Mouse (Mus musculus): ENCODE results near the gene Rps2. TPM values are rescaled to one million over a fixed set of nuclear protein-coding genes. Genes with fewer than 3 reads are reported as not detected.

The Rps2 gene
- total RNA-seq, 1 experiment from 2014 or later: 1,140 TPM

- ATAC-seq (replicated peaks in 1 of 2; ENCODE audit: insufficient read depth in 1 of 2, low FRiP score in 2 of 2, low TSS enrichment in 1 of 2, low read depth in 1 of 2, poor library complexity in 2 of 2, severe bottlenecking in 2 of 2): no peak
Observed at GRCm38 (mm10) chr17:24742307-24742706, 24.4 kb downstream of the Rps2 start.

DNA sequence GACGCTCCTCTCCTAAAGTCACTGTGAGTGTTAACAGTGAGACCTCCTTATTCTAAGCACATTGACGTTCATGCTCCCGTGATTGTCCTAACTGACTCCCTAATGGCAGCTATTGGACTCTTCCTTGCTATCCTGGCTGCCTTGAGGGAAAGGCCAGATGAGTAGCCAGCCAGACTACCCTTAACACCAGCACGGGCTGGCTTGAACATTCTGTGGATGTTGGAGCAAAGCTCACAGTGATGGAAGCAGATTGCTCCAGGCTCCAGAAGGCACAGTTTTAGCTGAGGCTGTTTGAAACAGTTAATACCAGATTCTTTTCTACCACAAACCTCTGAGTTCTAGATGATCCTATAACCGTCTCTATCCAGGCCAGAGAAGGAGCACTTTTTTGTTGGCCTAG, 26.0 kb downstream of the Rps2 start:
- no peak for ATAC-seq (replicated peaks in 1 of 2; ENCODE audit: insufficient read depth in 1 of 2, low FRiP score in 2 of 2, low TSS enrichment in 1 of 2, low read depth in 1 of 2, poor library complexity in 2 of 2, severe bottlenecking in 2 of 2)

DNA sequence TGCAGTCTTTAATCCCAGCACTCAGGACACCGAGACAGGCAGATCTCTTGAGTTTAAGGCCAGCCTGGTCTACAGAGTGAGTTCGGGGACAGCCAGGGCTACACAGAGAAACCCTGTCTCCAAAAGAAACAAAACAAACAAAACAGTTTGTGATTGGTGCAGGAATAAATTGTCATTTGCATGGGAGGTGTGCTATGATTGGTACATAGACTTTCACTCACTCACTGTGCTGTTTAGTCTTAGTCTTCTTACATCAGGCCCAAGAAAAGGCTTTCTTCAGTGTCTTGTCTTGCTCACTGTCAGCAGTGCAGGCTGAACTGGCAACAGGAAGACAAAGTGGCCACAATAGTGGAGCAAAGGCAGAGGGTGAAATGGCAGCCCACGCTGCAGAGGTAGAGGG, 26.5 kb downstream of the Rps2 start:
- no peak for ATAC-seq (replicated peaks in 1 of 2; ENCODE audit: insufficient read depth in 1 of 2, low FRiP score in 2 of 2, low TSS enrichment in 1 of 2, low read depth in 1 of 2, poor library complexity in 2 of 2, severe bottlenecking in 2 of 2)

DNA sequence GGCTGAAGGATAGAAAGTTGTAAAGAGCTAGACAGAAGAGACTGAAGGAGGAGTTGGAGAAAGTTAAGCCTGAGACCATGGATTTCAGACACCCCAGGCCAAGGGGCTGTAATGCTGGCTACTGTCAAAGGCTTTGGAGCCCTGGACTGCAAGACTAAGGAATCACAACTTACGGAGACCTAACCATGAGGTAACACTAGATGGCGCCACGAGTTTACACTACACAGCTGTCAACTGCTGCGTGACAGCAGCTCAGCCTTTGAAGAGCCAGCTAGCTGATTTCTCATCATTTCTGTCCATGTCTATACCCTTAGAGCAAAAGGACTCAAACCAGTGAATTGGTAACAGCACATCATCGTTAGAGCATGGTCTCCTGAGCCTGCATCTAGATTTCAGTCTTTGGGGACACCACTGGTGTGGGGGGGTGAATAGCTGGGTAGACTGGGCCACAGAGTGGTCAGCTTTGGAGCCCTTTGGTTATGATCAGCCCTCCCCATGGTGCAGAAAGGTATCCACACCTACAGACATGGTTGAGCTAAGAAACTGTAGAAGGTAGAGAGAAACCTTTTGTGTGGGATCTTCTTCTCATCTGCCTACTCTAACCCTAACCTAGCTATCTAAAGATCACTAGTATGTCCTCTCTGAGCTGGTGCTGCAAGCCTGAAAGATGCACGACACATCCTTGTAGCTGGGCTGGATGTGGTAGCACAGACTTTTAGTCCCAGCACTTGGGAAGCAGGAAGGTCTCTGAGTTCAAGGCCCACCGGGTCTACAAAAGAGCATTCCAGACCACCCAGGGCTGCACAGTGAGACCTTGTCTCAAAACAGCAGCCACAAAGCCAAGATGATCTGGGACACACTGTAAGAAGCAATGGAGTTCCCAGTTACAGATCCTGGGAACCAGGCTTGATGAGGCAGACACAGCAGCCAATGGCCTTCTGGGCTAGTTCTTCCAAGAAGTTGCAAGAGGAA, 27.9 kb downstream of the Rps2 start:
- ATAC-seq (replicated peaks in 1 of 2; ENCODE audit: insufficient read depth in 1 of 2, low FRiP score in 2 of 2, low TSS enrichment in 1 of 2, low read depth in 1 of 2, poor library complexity in 2 of 2, severe bottlenecking in 2 of 2): peak; percentile 90 to 93

GRCm38 (mm10) chr17:24746986-24747385, 29.1 kb downstream of the Rps2 start:
- no peak for ATAC-seq (replicated peaks in 1 of 2; ENCODE audit: insufficient read depth in 1 of 2, low FRiP score in 2 of 2, low TSS enrichment in 1 of 2, low read depth in 1 of 2, poor library complexity in 2 of 2, severe bottlenecking in 2 of 2)

DNA sequence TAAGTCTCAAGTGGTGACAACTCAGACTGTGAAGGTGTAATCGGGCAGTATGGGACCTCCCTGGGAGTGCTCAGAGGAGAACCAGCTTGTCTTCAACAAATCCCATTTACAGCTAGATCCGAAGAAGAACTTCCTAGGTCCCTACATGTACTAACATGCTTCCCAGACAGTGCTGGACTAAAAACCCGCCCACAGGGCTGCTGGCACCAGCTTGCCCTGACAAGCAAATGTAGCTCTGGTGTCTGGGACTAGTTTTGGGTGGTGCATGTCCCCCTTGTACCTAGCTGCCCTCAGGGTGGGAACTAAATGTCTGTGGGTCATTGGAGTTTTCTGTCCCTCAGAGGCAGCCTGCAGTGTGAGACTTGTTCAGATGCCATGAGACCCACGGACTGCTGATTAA, 33.6 kb downstream of the Rps2 start:
- ATAC-seq (replicated peaks in 1 of 2; ENCODE audit: insufficient read depth in 1 of 2, low FRiP score in 2 of 2, low TSS enrichment in 1 of 2, low read depth in 1 of 2, poor library complexity in 2 of 2, severe bottlenecking in 2 of 2): no peak

DNA sequence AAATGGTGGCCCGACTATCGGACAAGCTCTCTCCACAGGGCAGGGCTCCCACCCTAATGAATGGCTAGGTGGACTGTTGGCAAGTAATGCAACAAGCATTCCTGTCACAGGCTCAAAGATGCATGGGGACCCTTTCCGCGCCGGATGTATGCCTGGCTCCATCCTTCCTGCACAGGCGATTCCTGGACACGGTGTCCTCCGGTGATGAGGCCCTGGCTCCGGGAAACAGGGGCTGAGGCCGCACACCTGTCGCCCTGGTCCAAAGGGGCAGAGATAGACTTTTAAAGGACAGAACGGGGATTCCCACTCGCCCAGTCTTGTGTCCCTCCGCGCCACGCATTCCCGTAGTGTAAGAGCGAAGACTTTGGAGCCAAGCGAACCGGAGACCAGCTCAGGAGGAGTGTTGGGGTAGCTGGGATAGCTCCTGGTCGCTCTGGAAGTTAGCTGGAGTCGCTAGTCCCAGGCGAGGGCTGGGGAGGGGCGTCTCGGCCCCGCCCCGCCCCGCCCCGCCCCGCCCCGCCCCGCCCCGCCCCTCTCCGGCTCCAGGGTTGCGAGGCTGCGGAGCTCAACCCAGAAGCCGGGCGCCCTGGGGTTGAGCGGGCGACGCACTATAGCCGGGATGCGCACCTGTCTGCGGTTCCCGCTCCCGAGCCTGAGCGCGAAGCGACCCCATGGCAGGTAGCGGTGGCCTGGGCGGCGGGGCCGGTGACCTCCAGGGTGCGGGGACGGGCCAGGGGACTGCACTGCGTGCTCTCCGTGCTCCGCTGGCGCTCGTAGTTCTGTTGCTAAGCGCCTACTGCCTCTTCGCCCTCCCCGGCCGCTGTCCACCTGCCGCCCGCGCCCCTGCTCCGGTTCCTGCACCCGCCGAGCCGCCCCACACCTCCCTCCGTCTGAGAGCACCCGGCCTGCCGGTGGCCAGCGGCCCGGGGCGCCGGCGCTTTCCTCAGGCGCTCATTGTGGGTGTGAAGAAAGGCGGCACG, 34.8 kb downstream of the Rps2 start, which contains the start of gene Hs3st6:
Hs3st6 (plus strand) TSS at position 574 of the 980 bp plus-strand sequence.
- ATAC-seq (replicated peaks in 1 of 2; ENCODE audit: insufficient read depth in 1 of 2, low FRiP score in 2 of 2, low TSS enrichment in 1 of 2, low read depth in 1 of 2, poor library complexity in 2 of 2, severe bottlenecking in 2 of 2): peak in 1 of 2 experiments; percentile 29; a peak in 2 of 4 replicates

- no peak for ATAC-seq (replicated peaks in 1 of 2; ENCODE audit: insufficient read depth in 1 of 2, low FRiP score in 2 of 2, low TSS enrichment in 1 of 2, low read depth in 1 of 2, poor library complexity in 2 of 2, severe bottlenecking in 2 of 2)
Observed at GRCm38 (mm10) chr17:24757394-24757793, 39.5 kb downstream of the Rps2 start.

GRCm38 (mm10) chr17:24761121-24761520, 43.2 kb downstream of the Rps2 start:
- no peak for ATAC-seq (replicated peaks in 1 of 2; ENCODE audit: insufficient read depth in 1 of 2, low FRiP score in 2 of 2, low TSS enrichment in 1 of 2, low read depth in 1 of 2, poor library complexity in 2 of 2, severe bottlenecking in 2 of 2)

DNA sequence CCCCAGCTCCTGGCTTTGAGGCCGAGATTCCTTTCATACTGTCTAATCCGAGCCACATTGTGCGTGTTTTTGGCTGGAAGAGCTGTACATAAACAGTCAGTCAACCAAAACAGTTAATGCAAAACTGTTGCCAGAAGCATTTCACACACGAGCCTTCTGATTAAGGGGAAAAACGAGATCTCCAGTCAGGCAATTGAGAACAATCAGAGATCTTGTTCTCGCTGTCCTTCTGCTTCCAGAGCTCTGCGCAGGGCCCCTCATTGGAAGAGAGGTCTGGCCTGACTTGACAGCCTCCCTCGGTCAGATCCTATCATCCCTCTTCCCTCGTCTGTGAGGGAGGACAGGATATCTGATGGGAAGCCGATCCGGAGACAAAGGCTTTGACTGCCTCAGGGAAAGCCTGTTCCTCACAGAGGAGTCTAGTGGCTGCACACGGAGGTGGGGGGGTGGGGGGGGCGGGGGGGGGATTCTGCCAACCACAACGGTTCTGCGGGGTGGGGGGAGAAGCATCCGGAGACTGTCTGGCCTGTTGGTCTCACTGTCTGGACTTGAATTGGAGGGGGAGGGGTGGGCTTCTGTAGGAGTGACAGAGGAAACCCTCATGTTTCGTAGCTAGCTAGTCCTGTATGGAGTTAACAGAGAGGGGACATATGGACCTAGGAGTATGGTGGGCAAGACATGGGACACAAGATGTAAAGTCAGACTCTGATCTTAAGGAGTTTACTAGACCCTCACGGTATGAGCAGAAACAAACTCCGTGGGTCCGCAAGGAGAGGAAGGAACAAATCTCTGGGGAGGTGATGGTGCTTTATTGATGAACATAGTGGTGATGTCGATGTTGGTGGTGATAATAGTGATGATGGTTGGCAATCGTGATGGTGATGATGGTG, 47.3 kb downstream of the Rps2 start:
- ATAC-seq (replicated peaks in 1 of 2; ENCODE audit: insufficient read depth in 1 of 2, low FRiP score in 2 of 2, low TSS enrichment in 1 of 2, low read depth in 1 of 2, poor library complexity in 2 of 2, severe bottlenecking in 2 of 2): no peak

GRCm38 (mm10) chr17:24766266-24766875, 48.5 kb downstream of the Rps2 start:
- no peak for ATAC-seq (replicated peaks in 1 of 2; ENCODE audit: insufficient read depth in 1 of 2, low FRiP score in 2 of 2, low TSS enrichment in 1 of 2, low read depth in 1 of 2, poor library complexity in 2 of 2, severe bottlenecking in 2 of 2)

GRCm38 (mm10) chr17:24769146-24769545, 51.2 kb downstream of the Rps2 start:
- ATAC-seq (replicated peaks in 1 of 2; ENCODE audit: insufficient read depth in 1 of 2, low FRiP score in 2 of 2, low TSS enrichment in 1 of 2, low read depth in 1 of 2, poor library complexity in 2 of 2, severe bottlenecking in 2 of 2): no peak

Other genes with a start within 250 kb of the Rps2 start
- gene E4f1, start 247.8 kb upstream of the Rps2 start, total RNA-seq (2017): 12.1 and 22.6 TPM in 2 replicates
- gene Pgp, start 247.7 kb upstream of the Rps2 start, total RNA-seq (2017): 12.9 and 13.3 TPM in 2 replicates
- 1.2 TPM in 1 of 2 replicates, not detected in the other for gene Bricd5, start 244.2 kb upstream of the Rps2 start, total RNA-seq (2017)
- gene Mlst8, start 239.0 kb upstream of the Rps2 start, total RNA-seq (2017): 9.2 and 31.8 TPM in 2 replicates
- not detected in 2 replicates for gene Caskin1, start 229.5 kb upstream of the Rps2 start, total RNA-seq (2017)
- 72.9 and 85.6 TPM in 2 replicates for gene Traf7, start 190.2 kb upstream of the Rps2 start, total RNA-seq (2017)
- 1.4 TPM in 1 of 2 replicates, not detected in the other for gene Rab26, start 183.9 kb upstream of the Rps2 start, total RNA-seq (2017)
- 13.3 and 17.9 TPM in 2 replicates for gene Pkd1, start 168.3 kb upstream of the Rps2 start, total RNA-seq (2017)
- gene Tsc2, start 85.5 kb upstream of the Rps2 start, total RNA-seq (2017): 25.1 and 59.3 TPM in 2 replicates
- 11.1 and 14.5 TPM in 2 replicates for gene Nthl1, start 85.4 kb upstream of the Rps2 start, total RNA-seq (2017)
- 2.2 and 4.7 TPM in 2 replicates for gene Slc9a3r2, start 67.8 kb upstream of the Rps2 start, total RNA-seq (2017)
- gene Npw, start 59.7 kb upstream of the Rps2 start, total RNA-seq (2017): not detected in 2 replicates
- gene Zfp598, start 48.4 kb upstream of the Rps2 start, total RNA-seq (2017): 19.7 and 22.8 TPM in 2 replicates
- 0.25 TPM in 1 of 2 replicates, not detected in the other for gene Syngr3, start 28.2 kb upstream of the Rps2 start, total RNA-seq (2017)
- 29.3 and 45.5 TPM in 2 replicates for gene Gfer, start 22.0 kb upstream of the Rps2 start, total RNA-seq (2017)
- gene Noxo1, start 21.9 kb upstream of the Rps2 start, total RNA-seq (2017): 1.2 and 2.8 TPM in 2 replicates
- 24.0 and 29.7 TPM in 2 replicates for gene Tbl3, start 10.5 kb upstream of the Rps2 start, total RNA-seq (2017)
- not detected in 2 replicates for gene Rnf151, start 53 bp upstream of the Rps2 start, total RNA-seq (2017)
- gene Ndufb10, start 6.4 kb downstream of the Rps2 start, total RNA-seq (2017): 164 and 207 TPM in 2 replicates
- not detected in 2 replicates for gene Rpl3l, start 9.7 kb downstream of the Rps2 start, total RNA-seq (2017)
- gene Msrb1, start 18.5 kb downstream of the Rps2 start, total RNA-seq (2017): 33.6 and 69.4 TPM in 2 replicates
- not detected in 2 replicates for gene Hs3st6, start 34.9 kb downstream of the Rps2 start, total RNA-seq (2017)
- 0.44 TPM in 1 of 2 replicates, not detected in the other for gene Meiob, start 86.2 kb downstream of the Rps2 start, total RNA-seq (2017)
- gene Hagh, start 122.0 kb downstream of the Rps2 start, total RNA-seq (2017): 24.5 and 24.6 TPM in 2 replicates
- gene Fahd1, start 132.2 kb downstream of the Rps2 start, total RNA-seq (2017): 15.0 and 19.6 TPM in 2 replicates
- not detected in 2 replicates for gene Igfals, start 147.9 kb downstream of the Rps2 start, total RNA-seq (2017)
- 27.9 and 33.1 TPM in 2 replicates for gene Nubp2, start 168.2 kb downstream of the Rps2 start, total RNA-seq (2017)
- gene Spsb3, start 168.5 kb downstream of the Rps2 start, total RNA-seq (2017): 6.0 and 12.9 TPM in 2 replicates
- gene Eme2, start 177.0 kb downstream of the Rps2 start, total RNA-seq (2017): 13.7 and 27.3 TPM in 2 replicates
- 23.1 and 25.8 TPM in 2 replicates for gene Mrps34, start 177.0 kb downstream of the Rps2 start, total RNA-seq (2017)
- gene Nme3, start 178.4 kb downstream of the Rps2 start, total RNA-seq (2017): 22.5 and 44.1 TPM in 2 replicates
- gene Mapk8ip3, start 218.9 kb downstream of the Rps2 start, total RNA-seq (2017): 32.8 and 48.7 TPM in 2 replicates
- 71.0 and 108 TPM in 2 replicates for gene Jpt2, start 242.6 kb downstream of the Rps2 start, total RNA-seq (2017)